Mouse (Mus musculus) C2C12 (cell line): ENCODE results near the gene Phlda1.

Source experiments
- CEBPB ChIP-seq: IDR thresholded peaks from one replicate; pipeline ENCODE4 v1.6.1; 2011; ENCODE audit warnings: low read depth, mild to moderate bottlenecking, control low read depth, moderate library complexity
- CTCF ChIP-seq: IDR thresholded peaks from one replicate; pipeline ENCODE4 v1.5.1; 2011; ENCODE audit not compliant: control insufficient read depth, insufficient read depth, insufficient read length
- FOSL1 ChIP-seq: IDR thresholded peaks from one replicate; pipeline ENCODE4 v1.8.0; 2011; ENCODE audit warnings: mild to moderate bottlenecking, low read length; ENCODE audit not compliant: poor library complexity, insufficient read depth, severe bottlenecking
- MAX ChIP-seq: IDR thresholded peaks from one replicate; pipeline ENCODE4 v1.6.1; 2011; ENCODE audit warnings: mild to moderate bottlenecking, control low read depth
- MYOG ChIP-seq: IDR thresholded peaks from one replicate; pipeline ENCODE4 v1.6.1; 2011; ENCODE audit not compliant: control insufficient read depth, insufficient read length; ENCODE audit errors: extremely low read depth
- USF1 ChIP-seq: IDR thresholded peaks from one replicate; pipeline ENCODE4 v1.6.1; 2011; ENCODE audit warnings: low read depth, mild to moderate bottlenecking, control low read depth, moderate library complexity

DNA sequence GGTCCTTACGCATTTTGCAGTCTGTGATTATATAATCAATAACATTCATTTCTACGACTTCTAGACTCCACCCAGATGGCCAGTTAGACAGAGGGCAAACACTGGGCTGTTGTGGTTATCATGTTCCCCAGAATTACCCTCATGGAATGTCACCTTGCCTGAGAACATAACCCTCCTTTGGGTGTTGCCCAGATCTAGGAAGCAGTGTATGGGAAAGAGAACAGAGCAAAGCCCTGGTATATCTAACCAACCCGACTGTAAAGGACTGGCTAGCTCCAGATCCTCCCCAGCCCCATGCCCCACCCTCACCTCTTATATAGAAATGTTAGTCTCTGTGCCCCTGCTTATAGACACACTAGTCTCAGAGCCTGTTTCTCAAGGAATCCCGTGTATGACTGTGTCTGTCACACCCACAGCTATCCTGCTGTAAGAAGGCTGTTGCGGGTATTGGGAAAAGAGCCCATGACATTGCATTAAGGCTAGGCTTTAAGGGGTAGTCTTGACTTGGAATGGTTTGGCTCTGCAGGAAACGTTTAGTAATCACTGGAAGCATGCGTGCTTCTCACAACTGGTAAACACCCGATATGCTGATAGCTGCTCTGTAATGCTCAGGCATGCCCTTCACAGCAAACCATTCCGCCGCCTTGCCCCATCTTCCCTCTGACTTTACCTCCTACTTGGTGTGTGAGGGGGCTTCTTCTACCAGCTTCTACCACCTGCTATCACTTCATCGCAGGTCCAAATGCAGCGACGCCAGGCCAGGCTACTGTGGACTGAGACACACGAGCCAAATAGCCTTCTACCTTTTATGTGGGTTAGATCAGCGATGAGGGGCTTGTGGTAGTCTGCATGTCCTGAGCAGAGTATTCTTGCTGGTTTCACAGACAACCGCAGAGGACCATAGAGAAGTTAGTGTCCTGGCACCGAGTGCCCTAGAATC lies 9.3 kb downstream of the Phlda1 start:
- TF ChIP-seq CTCF: no peak
- TF ChIP-seq CEBPB: no peak
- no peak for TF ChIP-seq FOSL1
- TF ChIP-seq USF1: no peak
- no peak for TF ChIP-seq MYOG
- no peak for TF ChIP-seq MAX
